Mouse (Mus musculus) lung, adult 2 months (tissue): ENCODE results near the gene N4bp2l1.

Experiments
- CTCF ChIP-seq: fragments of 200-500 bp; IDR thresholded peaks from 2 replicates; pipeline ENCODE4 v1.5.1; 2011; ENCODE audit warnings: mild to moderate bottlenecking, low read length, control low read depth; ENCODE audit not compliant: insufficient read depth
- POLR2A ChIP-seq: fragments of 200-500 bp; IDR thresholded peaks from 2 replicates; pipeline ENCODE4 v1.6.1; 2011; ENCODE audit warnings: low read depth, mild to moderate bottlenecking, control low read depth, low read length, borderline replicate concordance; ENCODE audit errors: extremely low read depth

GRCm38 (mm10) chr5:150574885-150575284, 22.1 kb downstream of the N4bp2l1 start:
- no peak for TF ChIP-seq POLR2A
- no peak for TF ChIP-seq CTCF
